Mouse (Mus musculus) midbrain, embryonic 13.5 days (tissue): ENCODE results near the gene Myh7. TPM values are rescaled to one million over a fixed set of nuclear protein-coding genes. Genes with fewer than 3 reads are reported as not detected.
A peak's percentile ranks its signal among the peaks of the same experiment; 100 is the strongest.

Experiments
- microRNA counts: library from miRNA; unstranded; fragments of <30 nt; microRNA quantifications from one replicate; lab custom pipeline; 2016
- microRNA-seq: library from miRNA; unstranded; fragments of <30 nt; microRNA quantifications from one replicate; pipeline ENCODE4, GENCODE M21; 2016
- polyA plus RNA-seq: library from polyadenylated mRNA; unstranded; fragments of >200 nt; fragmentation: Nextera tagmentation; extraction: Ambion mirVana; gene quantifications from 2 replicates; pipeline ENCODE4 v1.2.1, GENCODE M21; 2015

Gene Myh7
- polyA plus RNA-seq, 1 experiment from 2014 or later: 4.6 TPM

MicroRNA genes within 50 kb of the gene (microRNA counts, 519-probe panel; counts per million panel counts)
- microRNA mmu-miR-208a (lab: Ali Mortazavi, UCI): 3,277 counts per million, percentile 67 among the panel's probes with 10 or more counts
- microRNA mmu-miR-208b (lab: Ali Mortazavi, UCI): 110 counts per million, percentile 56 among the panel's probes with 10 or more counts

Small RNA genes lying within 50 kb of the gene (microRNA-seq; reads per million reads assigned to microRNA genes)
- gene Mir208a: 4.7 reads per million, percentile 19 among the genes with 10 or more reads in this experiment
- gene Mir208b: 41.2 reads per million, percentile 44 among the genes with 10 or more reads in this experiment

Other genes with a start within 250 kb of the Myh7 start
- gene Slc7a8, start 212.7 kb downstream of the Myh7 start, polyA plus RNA-seq: 4.6 and 4.9 TPM in 2 replicates
- gene Rnf212b, start 180.5 kb downstream of the Myh7 start, polyA plus RNA-seq: not detected in 2 replicates
- gene Homez, start 123.7 kb downstream of the Myh7 start, polyA plus RNA-seq: 11.7 and 13.5 TPM in 2 replicates
- 0.98 and 2.2 TPM in 2 replicates for gene Ppp1r3e, start 117.1 kb downstream of the Myh7 start, polyA plus RNA-seq
- gene Bcl2l2, start 111.2 kb downstream of the Myh7 start, polyA plus RNA-seq: 4.4 and 4.9 TPM in 2 replicates
- gene Gm20521, start 111.2 kb downstream of the Myh7 start, polyA plus RNA-seq: 0.18 TPM in 1 of 2 replicates, not detected in the other
- gene Pabpn1, start 102.1 kb downstream of the Myh7 start, polyA plus RNA-seq: 178 and 203 TPM in 2 replicates
- 119 and 158 TPM in 2 replicates for gene Slc22a17, start 81.5 kb downstream of the Myh7 start, polyA plus RNA-seq
- 18.0 and 21.6 TPM in 2 replicates for gene Efs, start 68.5 kb downstream of the Myh7 start, polyA plus RNA-seq
- gene Il25, start 61.9 kb downstream of the Myh7 start, polyA plus RNA-seq: 0.15 and 0.19 TPM in 2 replicates
- 1.9 and 2.0 TPM in 2 replicates for gene Cmtm5, start 58.4 kb downstream of the Myh7 start, polyA plus RNA-seq
- 0.75 and 1.3 TPM in 2 replicates for gene Myh6, start 27.7 kb downstream of the Myh7 start, polyA plus RNA-seq
- not detected in 2 replicates for gene Gm17428, start 17.7 kb downstream of the Myh7 start, polyA plus RNA-seq
- gene Ngdn, start 20.8 kb upstream of the Myh7 start, polyA plus RNA-seq: 60.4 and 62.7 TPM in 2 replicates
- gene Zfhx2, start 97.7 kb upstream of the Myh7 start, polyA plus RNA-seq: 35.5 and 39.9 TPM in 2 replicates
- gene Thtpa, start 100.2 kb upstream of the Myh7 start, polyA plus RNA-seq: 32.1 and 35.0 TPM in 2 replicates
- 7.9 and 8.2 TPM in 2 replicates for gene Ap1g2, start 112.0 kb upstream of the Myh7 start, polyA plus RNA-seq
- gene Jph4, start 122.3 kb upstream of the Myh7 start, polyA plus RNA-seq: 18.2 and 19.9 TPM in 2 replicates
- gene Dhrs2, start 227.4 kb upstream of the Myh7 start, polyA plus RNA-seq: 0.31 and 0.35 TPM in 2 replicates